Mouse (Mus musculus): ENCODE results near the gene Cep41. TPM values are rescaled to one million over a fixed set of nuclear protein-coding genes. Genes with fewer than 3 reads are reported as not detected.

Gene Cep41
- polyA plus RNA-seq, 1 experiment from 2014 or later = 14.3 TPM

- ATAC-seq (replicated peaks; ENCODE audit: low FRiP score) = peak; percentile 34
Measured at GRCm38 (mm10) chr6:30673764-30674561, 19.6 kb downstream of the Cep41 start.

DNA sequence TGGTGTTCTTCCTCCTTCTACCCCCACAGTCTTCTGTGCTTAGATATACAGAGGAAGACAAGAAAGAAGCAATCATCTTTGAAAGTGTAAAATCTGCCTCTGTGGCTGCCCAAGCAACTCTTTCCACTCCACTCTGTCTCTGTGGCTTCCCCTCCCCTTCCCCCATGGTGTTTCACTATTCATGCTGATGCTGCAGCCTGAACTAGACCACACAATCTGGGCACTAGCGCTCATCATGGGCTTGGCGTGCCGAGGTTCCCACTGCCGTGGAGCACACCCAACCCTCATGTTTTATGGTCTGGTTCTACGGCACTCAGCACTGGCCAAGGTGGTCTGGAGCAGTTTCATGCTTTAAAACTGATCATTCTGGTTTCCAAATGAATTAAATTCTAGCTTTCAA, 21.9 kb downstream of the Cep41 start:
- Histone ChIP-seq H3K36me3 (ENCODE audit: control insufficient read depth, insufficient read depth, low read length) (no peaks in the 10 kb centered on the region), H3K4me2 (no peak overlapping the region), H3K4me3 (ENCODE audit: low read depth, low read length) (no peak overlapping the region), H3K9me3 (ENCODE audit: control insufficient read depth, low read length) (no peaks in the 10 kb centered on the region), H3K9ac (ENCODE audit: low read depth, low read length) (no peak overlapping the region), H3K27me3 (replicated peaks; ENCODE audit: control insufficient read depth, insufficient read depth, low read length) (no peaks in the 10 kb centered on the region), H3K4me1 (replicated peaks; ENCODE audit: control insufficient read depth, insufficient read depth, low read length) (peaks cover 25% of the 10 kb centered on the region), H3K27ac (ENCODE audit: low read depth, low read length) (no peak overlapping the region)
- DNase-seq (ENCODE audit: low spot score) (no peak), ATAC-seq (replicated peaks; ENCODE audit: low FRiP score) (no peak)
- WGBS = 63% methylated on average over 5 of the region's 5 CpGs

More at GRCm38 (mm10) chr6:30673764-30674561, 19.6 kb downstream of the Cep41 start:
- peak overlapping the region; percentile 36 for H3K27ac ChIP-seq (ENCODE audit: low read depth, low read length)
- WGBS = 20% methylated on average over 14 of the region's 14 CpGs
- DNase-seq (ENCODE audit: low spot score) = no peak
- peaks cover 25% of the 10 kb centered on the region for H3K4me1 ChIP-seq (replicated peaks; ENCODE audit: control insufficient read depth, insufficient read depth, low read length)
- H3K9ac ChIP-seq (ENCODE audit: low read depth, low read length) = peak overlapping the region; percentile 30; the same call in 1 of the 2 replicates
- no peaks in the 10 kb centered on the region for H3K27me3 ChIP-seq (replicated peaks; ENCODE audit: control insufficient read depth, insufficient read depth, low read length)
- H3K9me3 ChIP-seq (ENCODE audit: control insufficient read depth, low read length) = no peaks in the 10 kb centered on the region
- no peaks in the 10 kb centered on the region for H3K36me3 ChIP-seq (ENCODE audit: control insufficient read depth, insufficient read depth, low read length)
- peak overlapping the region; percentile 53 for H3K4me2 ChIP-seq
- H3K4me3 ChIP-seq (ENCODE audit: low read depth, low read length) = no peak overlapping the region

DNA sequence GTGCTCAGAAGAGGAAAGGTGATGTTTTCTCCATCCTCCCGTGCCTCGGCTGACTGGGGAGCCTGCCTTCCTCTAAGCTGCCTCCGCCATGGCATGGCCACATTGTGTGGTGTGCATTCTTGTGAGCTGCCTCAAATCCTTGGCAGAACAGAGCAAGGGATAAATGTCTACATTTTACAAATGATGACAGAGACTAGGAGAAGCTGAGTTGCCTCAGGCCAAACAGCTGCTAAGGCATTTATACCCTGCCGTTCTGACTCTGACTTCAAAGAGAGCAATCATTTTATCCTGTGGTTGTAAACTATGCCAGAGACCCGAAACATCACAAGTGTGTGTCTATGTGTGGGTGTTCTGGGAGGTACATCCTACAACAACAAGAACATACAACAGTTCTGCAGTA, 26.0 kb downstream of the Cep41 start:
- Histone ChIP-seq H3K4me2 (no peak overlapping the region), H3K27ac (ENCODE audit: low read depth, low read length) (no peak overlapping the region), H3K9ac (ENCODE audit: low read depth, low read length) (no peak overlapping the region), H3K4me1 (replicated peaks; ENCODE audit: control insufficient read depth, insufficient read depth, low read length) (peaks cover 8% of the 10 kb centered on the region; the same call in 1 of the 2 replicates), H3K9me3 (ENCODE audit: control insufficient read depth, low read length) (no peaks in the 10 kb centered on the region), H3K27me3 (replicated peaks; ENCODE audit: control insufficient read depth, insufficient read depth, low read length) (no peaks in the 10 kb centered on the region), H3K4me3 (ENCODE audit: low read depth, low read length) (no peak overlapping the region), H3K36me3 (ENCODE audit: control insufficient read depth, insufficient read depth, low read length) (no peaks in the 10 kb centered on the region)
- DNase-seq (ENCODE audit: low spot score) = no peak
- 73% methylated on average over 5 of the region's 5 CpGs for WGBS
- no peak for ATAC-seq (replicated peaks; ENCODE audit: low FRiP score)

DNA sequence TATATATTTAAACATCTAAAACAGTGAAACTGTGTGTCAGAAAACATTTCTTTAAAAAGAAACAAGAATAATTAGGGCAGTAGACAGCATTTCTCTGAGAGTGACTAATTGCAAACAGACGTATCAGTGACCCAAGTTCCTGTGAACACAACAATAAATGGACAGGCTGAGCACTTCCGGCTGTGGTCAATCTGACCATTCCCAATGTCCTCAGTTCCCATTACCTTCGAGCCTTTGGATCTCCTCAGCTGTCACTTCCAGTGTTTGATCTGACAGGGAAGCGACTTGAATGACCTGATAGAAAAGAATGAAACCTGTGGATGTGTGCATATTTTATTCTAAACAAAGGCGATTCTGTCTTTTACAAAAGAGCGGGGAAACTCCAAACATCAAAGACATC, 27.5 kb downstream of the Cep41 start:
- H3K9ac ChIP-seq (ENCODE audit: low read depth, low read length) = no peak overlapping the region
- no peaks in the 10 kb centered on the region for H3K9me3 ChIP-seq (ENCODE audit: control insufficient read depth, low read length)
- H3K4me1 ChIP-seq (replicated peaks; ENCODE audit: control insufficient read depth, insufficient read depth, low read length) = peaks cover 8% of the 10 kb centered on the region; the same call in 1 of the 2 replicates
- H3K36me3 ChIP-seq (ENCODE audit: control insufficient read depth, insufficient read depth, low read length) = no peaks in the 10 kb centered on the region
- WGBS = 65% methylated on average over 6 of the region's 6 CpGs
- no peaks in the 10 kb centered on the region for H3K27me3 ChIP-seq (replicated peaks; ENCODE audit: control insufficient read depth, insufficient read depth, low read length)
- no peak overlapping the region for H3K4me2 ChIP-seq
- no peak overlapping the region for H3K4me3 ChIP-seq (ENCODE audit: low read depth, low read length)
- peak overlapping the region; percentile 35; the same call in 1 of the 2 replicates for H3K27ac ChIP-seq (ENCODE audit: low read depth, low read length)
- no peak for DNase-seq (ENCODE audit: low spot score)
- no peak for ATAC-seq (replicated peaks; ENCODE audit: low FRiP score)

DNA sequence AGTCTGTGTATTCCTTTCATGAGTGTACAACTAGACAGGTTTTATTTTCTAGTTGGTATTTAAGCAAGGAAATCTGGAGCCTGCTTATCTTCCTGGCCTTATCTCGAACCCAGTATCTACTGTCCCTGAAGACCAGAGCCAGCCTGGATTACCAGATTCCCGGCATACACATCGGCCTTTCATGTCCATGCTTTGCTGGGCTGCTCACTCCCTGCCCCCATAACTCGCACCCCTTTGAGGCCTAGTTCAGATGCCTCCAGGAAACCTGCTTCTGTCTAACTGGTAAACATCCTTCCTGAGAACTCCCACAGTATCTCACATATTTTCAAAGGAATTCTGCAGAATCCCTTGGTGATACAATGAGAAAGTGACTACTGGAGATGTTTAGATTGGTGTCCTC, 28.3 kb downstream of the Cep41 start:
- H3K27me3 ChIP-seq (replicated peaks; ENCODE audit: control insufficient read depth, insufficient read depth, low read length) = no peaks in the 10 kb centered on the region
- WGBS = 34% methylated on average over 4 of the region's 4 CpGs
- ATAC-seq (replicated peaks; ENCODE audit: low FRiP score) (no peak), DNase-seq (ENCODE audit: low spot score) (no peak)
- H3K9me3 ChIP-seq (ENCODE audit: control insufficient read depth, low read length) = no peaks in the 10 kb centered on the region
- peaks cover 8% of the 10 kb centered on the region; the same call in 1 of the 2 replicates for H3K4me1 ChIP-seq (replicated peaks; ENCODE audit: control insufficient read depth, insufficient read depth, low read length)
- no peak overlapping the region for H3K9ac ChIP-seq (ENCODE audit: low read depth, low read length)
- H3K4me2 ChIP-seq = no peak overlapping the region
- no peaks in the 10 kb centered on the region for H3K36me3 ChIP-seq (ENCODE audit: control insufficient read depth, insufficient read depth, low read length)
- H3K27ac ChIP-seq (ENCODE audit: low read depth, low read length) = peak overlapping the region; percentile 53
- H3K4me3 ChIP-seq (ENCODE audit: low read depth, low read length) = no peak overlapping the region

- 54% methylated on average over 6 of the region's 6 CpGs for WGBS
Measured at GRCm38 (mm10) chr6:30664776-30665175, 28.8 kb downstream of the Cep41 start.

DNA sequence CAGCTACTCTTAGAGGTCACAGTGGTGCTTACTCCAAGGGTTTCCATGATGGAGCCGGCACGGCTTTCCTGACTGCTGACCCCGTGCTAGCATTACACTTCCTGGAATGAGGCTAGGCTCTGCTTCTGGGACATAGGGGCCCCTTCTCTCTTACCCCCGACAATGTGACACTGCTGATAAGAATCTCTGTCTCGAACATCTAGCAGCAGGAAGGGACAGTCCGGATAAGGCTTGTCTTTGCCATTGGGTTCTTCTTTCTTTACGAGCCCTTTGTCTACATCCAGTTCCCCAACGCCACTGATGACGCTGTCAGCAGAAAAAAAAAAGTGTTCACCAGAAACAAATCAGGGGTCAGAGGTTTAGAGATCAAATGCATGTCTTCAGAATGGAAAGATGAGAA, 34.9 kb downstream of the Cep41 start:
- Histone ChIP-seq H3K36me3 (ENCODE audit: control insufficient read depth, insufficient read depth, low read length) (no peaks in the 10 kb centered on the region; the same call in 1 of the 2 replicates), H3K9ac (ENCODE audit: low read depth, low read length) (no peak overlapping the region), H3K4me3 (ENCODE audit: low read depth, low read length) (no peak overlapping the region), H3K27me3 (replicated peaks; ENCODE audit: control insufficient read depth, insufficient read depth, low read length) (no peaks in the 10 kb centered on the region), H3K9me3 (ENCODE audit: control insufficient read depth, low read length) (no peaks in the 10 kb centered on the region), H3K4me2 (no peak overlapping the region), H3K4me1 (replicated peaks; ENCODE audit: control insufficient read depth, insufficient read depth, low read length) (no peaks in the 10 kb centered on the region), H3K27ac (ENCODE audit: low read depth, low read length) (no peak overlapping the region)
- ATAC-seq (replicated peaks; ENCODE audit: low FRiP score) (no peak), DNase-seq (ENCODE audit: low spot score) (no peak)
- WGBS = 40% methylated on average over 9 of the region's 9 CpGs

More at GRCm38 (mm10) chr6:30664776-30665175, 28.8 kb downstream of the Cep41 start:
- H3K4me1 ChIP-seq (replicated peaks; ENCODE audit: control insufficient read depth, insufficient read depth, low read length) = peaks cover 8% of the 10 kb centered on the region; the same call in 1 of the 2 replicates
- H3K9me3 ChIP-seq (ENCODE audit: control insufficient read depth, low read length) = no peaks in the 10 kb centered on the region
- DNase-seq (ENCODE audit: low spot score) = no peak
- H3K9ac ChIP-seq (ENCODE audit: low read depth, low read length) = no peak overlapping the region
- H3K4me2 ChIP-seq = no peak overlapping the region
- no peaks in the 10 kb centered on the region for H3K27me3 ChIP-seq (replicated peaks; ENCODE audit: control insufficient read depth, insufficient read depth, low read length)
- H3K4me3 ChIP-seq (ENCODE audit: low read depth, low read length) = no peak overlapping the region
- no peaks in the 10 kb centered on the region for H3K36me3 ChIP-seq (ENCODE audit: control insufficient read depth, insufficient read depth, low read length)
- no peak overlapping the region; the same call in 1 of the 2 replicates for H3K27ac ChIP-seq (ENCODE audit: low read depth, low read length)
- ATAC-seq (replicated peaks; ENCODE audit: low FRiP score) = no peak

DNA sequence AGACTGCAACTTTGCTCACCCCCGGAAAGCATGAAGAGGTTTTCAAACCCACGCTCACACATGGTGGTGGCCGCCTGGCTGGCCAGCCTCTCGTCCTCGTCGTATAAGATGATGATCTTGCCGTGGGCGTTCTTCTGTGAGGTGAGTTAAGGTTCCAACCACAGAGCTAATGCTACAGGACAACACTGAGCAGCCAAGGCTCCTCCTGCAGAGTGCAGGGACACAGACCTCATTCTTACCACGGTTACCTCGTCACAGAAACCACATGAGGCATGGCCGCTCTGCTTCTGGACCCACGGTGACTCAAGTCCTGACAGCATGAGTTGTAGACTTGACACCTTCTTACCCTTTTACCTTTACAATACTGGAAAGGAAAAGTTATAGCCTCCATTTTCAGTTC, 36.3 kb downstream of the Cep41 start:
- no peak overlapping the region for H3K4me3 ChIP-seq (ENCODE audit: low read depth, low read length)
- H3K27ac ChIP-seq (ENCODE audit: low read depth, low read length) = no peak overlapping the region
- H3K4me2 ChIP-seq = no peak overlapping the region
- H3K9me3 ChIP-seq (ENCODE audit: control insufficient read depth, low read length) = no peaks in the 10 kb centered on the region
- H3K4me1 ChIP-seq (replicated peaks; ENCODE audit: control insufficient read depth, insufficient read depth, low read length) = no peaks in the 10 kb centered on the region
- no peak overlapping the region for H3K9ac ChIP-seq (ENCODE audit: low read depth, low read length)
- H3K27me3 ChIP-seq (replicated peaks; ENCODE audit: control insufficient read depth, insufficient read depth, low read length) = no peaks in the 10 kb centered on the region
- DNase-seq (ENCODE audit: low spot score) (no peak), ATAC-seq (replicated peaks; ENCODE audit: low FRiP score) (no peak)
- H3K36me3 ChIP-seq (ENCODE audit: control insufficient read depth, insufficient read depth, low read length) = no peaks in the 10 kb centered on the region; the same call in 1 of the 2 replicates
- 83% methylated on average over 12 of the region's 12 CpGs for WGBS

DNA sequence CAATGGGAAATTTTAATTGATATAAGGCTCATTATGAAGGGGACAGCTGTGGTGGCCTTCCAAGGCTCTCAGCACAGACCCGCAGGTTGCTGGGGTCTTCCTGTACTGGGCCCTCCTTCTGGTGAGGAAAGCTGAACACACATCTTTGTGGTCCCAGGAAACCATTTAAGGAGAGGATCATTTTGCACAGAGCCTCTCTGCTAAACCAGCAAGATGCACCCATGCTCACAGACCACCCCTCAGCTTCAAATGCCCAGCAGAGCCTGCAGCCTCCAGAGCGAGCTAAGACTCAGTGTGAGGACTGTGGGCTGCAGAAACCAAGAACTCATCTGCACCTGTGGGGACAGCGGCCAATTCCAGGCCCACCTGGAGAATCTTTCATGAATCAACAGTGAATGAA, 38.6 kb downstream of the Cep41 start:
- Histone ChIP-seq H3K9me3 (ENCODE audit: control insufficient read depth, low read length) (no peaks in the 10 kb centered on the region), H3K36me3 (ENCODE audit: control insufficient read depth, insufficient read depth, low read length) (no peaks in the 10 kb centered on the region; the same call in 1 of the 2 replicates), H3K9ac (ENCODE audit: low read depth, low read length) (no peak overlapping the region), H3K27me3 (replicated peaks; ENCODE audit: control insufficient read depth, insufficient read depth, low read length) (no peaks in the 10 kb centered on the region), H3K4me3 (ENCODE audit: low read depth, low read length) (no peak overlapping the region), H3K4me2 (no peak overlapping the region), H3K27ac (ENCODE audit: low read depth, low read length) (no peak overlapping the region), H3K4me1 (replicated peaks; ENCODE audit: control insufficient read depth, insufficient read depth, low read length) (no peaks in the 10 kb centered on the region)
- WGBS = 89% methylated on average over 3 of the region's 3 CpGs
- no peak for DNase-seq (ENCODE audit: low spot score)
- ATAC-seq (replicated peaks; ENCODE audit: low FRiP score) = no peak
